Mouse (Mus musculus) kidney, adult 2 months (tissue): ENCODE measurements around the gene Fbxo41.

Experiments
- CTCF ChIP-seq: fragments of 200-500 bp; conservative IDR thresholded peaks from 2 replicates; pipeline ENCODE4 v1.5.1; 2011; ENCODE audit warnings: low read depth, mild to moderate bottlenecking, control low read depth, low read length, moderate library complexity, mixed read lengths; ENCODE audit not compliant: insufficient read depth, insufficient read length
- POLR2A ChIP-seq: fragments of 200-500 bp; IDR thresholded peaks from one replicate; pipeline ENCODE4 v1.6.1; 2011; ENCODE audit warnings: low read depth, low read length, control low read depth

DNA sequence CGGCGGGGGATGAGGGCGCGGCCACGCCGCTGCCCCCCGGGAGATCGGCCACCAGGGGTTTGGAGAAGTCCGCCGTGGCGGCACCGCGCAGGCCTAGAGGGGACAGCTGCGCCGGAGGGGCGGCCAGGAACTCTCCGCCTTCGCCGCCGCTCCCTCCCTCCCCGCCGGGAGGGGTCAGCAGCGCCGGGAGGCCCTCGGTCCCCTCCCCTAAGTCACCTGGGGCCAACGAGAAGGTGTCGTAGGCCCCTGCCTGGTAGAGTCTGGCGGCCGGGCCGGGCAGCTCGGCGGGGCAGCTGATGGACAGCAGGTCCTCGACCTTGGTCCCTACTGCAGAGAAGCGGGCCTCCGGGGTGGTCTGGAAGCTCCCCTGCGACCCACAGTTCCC, 9.3 kb upstream of the Fbxo41 start:
- TF ChIP-seq CTCF (no peak), POLR2A (no peak)
